Mouse (Mus musculus) intestine, embryonic 14.5 days (tissue): ENCODE results near the gene Akt1s1. TPM values are rescaled to one million over a fixed set of nuclear protein-coding genes. Genes with fewer than 3 reads are reported as not detected.

Experiments
- ATAC-seq: fragments of 200-750 bp; cut with Nextera tagmentation; replicated peaks from 2 replicates; pipeline ENCODE4 v1.8.0; 2017; ENCODE audit warnings: low read depth, moderate number of reproducible peaks, moderate TSS enrichment, moderate library complexity; ENCODE audit not compliant: low FRiP score, low TSS enrichment
- DNase-seq: peaks from one replicate; pipeline ENCODE4 v3.0.0-alpha.2; 2018; ENCODE audit warnings: low spot score
- H3K27ac ChIP-seq: fragments of 300-500 bp; sonication (generic); 2 replicates; pipeline ENCODE4 v1.5.1; 2014; ENCODE audit warnings: low read depth, mild to moderate bottlenecking, control low read depth
- H3K27me3 ChIP-seq: fragments of 300-500 bp; sonication (generic); replicated peaks from 2 replicates; pipeline ENCODE4 v1.6.1; 2014; ENCODE audit warnings: low read length, control low read depth; ENCODE audit not compliant: control insufficient read depth, insufficient read depth
- H3K36me3 ChIP-seq: fragments of 300-500 bp; sonication (generic); 2 replicates; pipeline ENCODE4 v1.6.1; 2014; ENCODE audit warnings: low read length, control low read depth; ENCODE audit not compliant: control insufficient read depth, insufficient read depth
- H3K4me1 ChIP-seq: fragments of 300-500 bp; sonication (generic); replicated peaks from 2 replicates; pipeline ENCODE4 v1.6.1; 2014; ENCODE audit warnings: low read length, control low read depth, mixed read lengths; ENCODE audit not compliant: control insufficient read depth, insufficient read depth
- H3K4me2 ChIP-seq: fragments of 300-500 bp; sonication (generic); 2 replicates; pipeline ENCODE4 v1.6.1; 2014; ENCODE audit warnings: low read length
- H3K4me3 ChIP-seq: fragments of 300-500 bp; sonication (generic); 2 replicates; pipeline ENCODE4 v1.5.1; 2014; ENCODE audit warnings: low read depth, low read length, control low read depth, mixed read lengths
- H3K9ac ChIP-seq: fragments of 300-500 bp; sonication (generic); 2 replicates; pipeline ENCODE4 v1.6.1; 2014; ENCODE audit warnings: mild to moderate bottlenecking, low read length
- H3K9me3 ChIP-seq: fragments of 300-500 bp; sonication (generic); 2 replicates; pipeline ENCODE4 v1.6.1; 2016; ENCODE audit warnings: low read length, control low read depth; ENCODE audit not compliant: control insufficient read depth
- WGBS: fragments of 180-500 bp; shearing (Covaris S2); extraction: QIAGEN DNeasy Blood & Tissue Kit; methylation state at CpG from one replicate; pipeline ENCODE4 v1.1.7; 2014; 5-methylcytosine and 5-hydroxymethylcytosine counted together
- polyA plus RNA-seq: library from polyadenylated mRNA; unstranded; fragments of >200 nt; fragmentation: Nextera tagmentation; extraction: Ambion mirVana; gene quantifications from 2 replicates; pipeline ENCODE4 v1.2.1, GENCODE M21; 2014

Akt1s1 gene
- polyA plus RNA-seq, 1 experiment from 2014 or later: 68.0 TPM

GRCm38 (mm10) chr7:44820525-44820924, 28.3 kb upstream of the Akt1s1 start:
- H3K9ac ChIP-seq: no peak overlapping the region
- peak; percentile 44 for DNase-seq

GRCm38 (mm10) chr7:44821666-44822448, 26.9 kb upstream of the Akt1s1 start:
- H3K9ac ChIP-seq: no peak overlapping the region
- H3K4me1 ChIP-seq: peaks cover 27% of the 10 kb centered on the region
- H3K36me3 ChIP-seq: 0 out of 2 replicates have a peak, but pooled peaks cover 6% of the 10 kb centered on the region
- no peaks in the 10 kb centered on the region for H3K9me3 ChIP-seq
- DNase-seq (peak; percentile 32), ATAC-seq (no peak)
- H3K27ac ChIP-seq: no peak overlapping the region
- no peak overlapping the region for H3K4me2 ChIP-seq
- WGBS: 83% methylated on average over 7 of the region's 7 CpGs
- no peak overlapping the region for H3K4me3 ChIP-seq
- H3K27me3 ChIP-seq: no peaks in the 10 kb centered on the region

More at GRCm38 (mm10) chr7:44820525-44820924, 28.3 kb upstream of the Akt1s1 start:
- H3K4me1 ChIP-seq: peaks cover 27% of the 10 kb centered on the region
- no peaks in the 10 kb centered on the region for H3K36me3 ChIP-seq
- no peaks in the 10 kb centered on the region for H3K9me3 ChIP-seq
- H3K27ac ChIP-seq: no peak overlapping the region
- no peak for ATAC-seq
- H3K27me3 ChIP-seq: no peaks in the 10 kb centered on the region
- no peak overlapping the region for H3K4me3 ChIP-seq
- WGBS: 83% methylated on average over 3 of the region's 3 CpGs
- no peak overlapping the region for H3K4me2 ChIP-seq

- H3K36me3 ChIP-seq: peaks cover 13% of the 10 kb centered on the region
- DNase-seq: no peak
- no peak overlapping the region for H3K9ac ChIP-seq
- H3K4me2 ChIP-seq: no peak overlapping the region
- H3K4me1 ChIP-seq: peaks cover 16% of the 10 kb centered on the region
- ATAC-seq: no peak
- H3K4me3 ChIP-seq: no peak overlapping the region
- no peak overlapping the region for H3K27ac ChIP-seq
- WGBS: 47% methylated on average over 7 of the region's 7 CpGs
- H3K27me3 ChIP-seq: no peaks in the 10 kb centered on the region
- no peaks in the 10 kb centered on the region for H3K9me3 ChIP-seq
Observed at GRCm38 (mm10) chr7:44823409-44823808, 25.4 kb upstream of the Akt1s1 start.

- peak; percentile 34; the same call in 1 of the 2 replicates for ATAC-seq
- no peak overlapping the region for H3K4me2 ChIP-seq
- no peak overlapping the region for H3K27ac ChIP-seq
- peak; percentile 87 for DNase-seq
- WGBS: 23% methylated on average over 3 of the region's 3 CpGs
- H3K4me3 ChIP-seq: no peak overlapping the region
- no peaks in the 10 kb centered on the region for H3K27me3 ChIP-seq
- H3K4me1 ChIP-seq: peaks cover 7% of the 10 kb centered on the region
- no peak overlapping the region for H3K9ac ChIP-seq
- no peaks in the 10 kb centered on the region for H3K9me3 ChIP-seq
- peaks cover 28% of the 10 kb centered on the region for H3K36me3 ChIP-seq
Observed at GRCm38 (mm10) chr7:44824872-44825271, 23.9 kb upstream of the Akt1s1 start.

GRCm38 (mm10) chr7:44826771-44827170, 22.0 kb upstream of the Akt1s1 start:
- DNase-seq (no peak), ATAC-seq (no peak)
- H3K27ac ChIP-seq: no peak overlapping the region
- peaks cover 3% of the 10 kb centered on the region; the same call in 1 of the 2 replicates for H3K4me1 ChIP-seq
- H3K9ac ChIP-seq: no peak overlapping the region
- 83% methylated on average over 3 of the region's 3 CpGs for WGBS
- H3K36me3 ChIP-seq: peaks cover 47% of the 10 kb centered on the region
- H3K27me3 ChIP-seq: no peaks in the 10 kb centered on the region
- no peak overlapping the region for H3K4me3 ChIP-seq
- no peaks in the 10 kb centered on the region for H3K9me3 ChIP-seq
- no peak overlapping the region for H3K4me2 ChIP-seq

- H3K27me3 ChIP-seq: no peaks in the 10 kb centered on the region
- ATAC-seq (no peak), DNase-seq (no peak)
- H3K4me1 ChIP-seq: 0 out of 2 replicates have a peak, but pooled peaks cover 3% of the 10 kb centered on the region
- no peak overlapping the region for H3K9ac ChIP-seq
- no peak overlapping the region for H3K4me2 ChIP-seq
- 95% methylated on average over 5 of the region's 5 CpGs for WGBS
- H3K27ac ChIP-seq: no peak overlapping the region
- H3K4me3 ChIP-seq: no peak overlapping the region
- peaks cover 53% of the 10 kb centered on the region for H3K36me3 ChIP-seq
- H3K9me3 ChIP-seq: no peaks in the 10 kb centered on the region
Observed at GRCm38 (mm10) chr7:44828706-44829105, 20.1 kb upstream of the Akt1s1 start.

- WGBS: 72% methylated on average over 4 of the region's 4 CpGs
- no peak overlapping the region for H3K4me3 ChIP-seq
- H3K27ac ChIP-seq: no peak overlapping the region
- H3K9ac ChIP-seq: no peak overlapping the region
- no peaks in the 10 kb centered on the region for H3K27me3 ChIP-seq
- ATAC-seq (no peak), DNase-seq (no peak)
- H3K4me2 ChIP-seq: no peak overlapping the region
- H3K4me1 ChIP-seq: no peaks in the 10 kb centered on the region
- peaks cover 46% of the 10 kb centered on the region for H3K36me3 ChIP-seq
- no peaks in the 10 kb centered on the region for H3K9me3 ChIP-seq
Observed at GRCm38 (mm10) chr7:44832763-44833162, 16.0 kb upstream of the Akt1s1 start.

GRCm38 (mm10) chr7:44835373-44836015, 13.3 kb upstream of the Akt1s1 start:
- no peak for DNase-seq
- Histone ChIP-seq H3K4me1 (no peaks in the 10 kb centered on the region; the same call in 1 of the 2 replicates), H3K36me3 (peaks cover 21% of the 10 kb centered on the region), H3K9me3 (no peaks in the 10 kb centered on the region), H3K9ac (no peak overlapping the region), H3K4me2 (no peak overlapping the region), H3K4me3 (no peak overlapping the region), H3K27ac (no peak overlapping the region), H3K27me3 (peaks cover 13% of the 10 kb centered on the region)
- 74% methylated on average over 1 of the region's 1 CpGs for WGBS
- ATAC-seq: no peak
